Mouse (Mus musculus): Measurements from ENCODE around the gene Gabrb1. TPM values are rescaled to one million over a fixed set of nuclear protein-coding genes. Genes with fewer than 3 reads are reported as not detected.

The Gabrb1 gene
- total and polyA plus RNA-seq, 3 experiments, result 0.03 TPM; not detected in 2

DNA sequence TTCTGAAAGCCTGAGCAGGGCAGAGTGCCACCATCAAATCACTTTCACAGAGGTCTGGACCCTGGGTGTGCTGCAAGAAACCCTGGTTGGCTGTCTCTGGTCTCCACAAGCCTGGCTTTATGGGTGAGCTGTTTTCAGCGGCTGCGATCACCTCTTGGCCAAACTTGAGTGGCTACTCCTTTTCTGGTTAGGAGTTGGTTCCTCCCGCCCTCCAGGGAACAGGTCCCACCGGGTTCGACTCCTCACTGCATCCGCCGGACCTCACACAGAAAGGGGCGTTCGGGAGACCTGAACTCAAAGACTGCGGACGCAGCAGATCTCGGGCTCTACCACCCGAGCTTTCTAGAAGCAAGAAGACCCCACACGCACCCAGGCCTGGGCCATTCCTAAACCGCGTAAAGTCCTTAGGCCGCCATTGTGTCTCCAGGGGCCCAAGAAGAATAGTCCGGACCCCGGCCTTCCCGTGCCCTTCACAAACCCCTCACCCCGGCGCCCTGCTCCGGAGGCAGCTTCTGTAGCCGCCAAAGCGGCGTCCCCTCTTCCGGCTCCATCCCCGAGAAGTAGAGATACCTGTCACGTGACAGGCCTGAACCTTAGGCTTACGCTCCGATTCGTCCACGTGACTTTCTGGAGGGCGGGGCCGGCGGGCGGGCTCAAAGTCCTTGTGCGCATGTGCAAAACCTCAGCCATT lies 509.8 kb downstream of the Gabrb1 start, which contains the start of gene Commd8 (continued):
- TF ChIP-seq USF1 (IDR thresholded peaks at IDR 0.05; ENCODE audit: low read depth, low read length) (peak; percentile 98), BHLHE40 (IDR thresholded peaks at IDR 0.05; ENCODE audit: borderline replicate concordance, low read depth, low read length) (peak; percentile 90), MEF2A (IDR thresholded peaks at IDR 0.05; ENCODE audit: extremely low read depth, insufficient replicate concordance, low read depth, low read length, poor library complexity, severe bottlenecking) (no peak), CHD1 (IDR thresholded peaks at IDR 0.05; ENCODE audit: low read depth, low read length) (no peak), GABPA (IDR thresholded peaks at IDR 0.05; ENCODE audit: low read depth, low read length) (no peak), MYC (IDR thresholded peaks at IDR 0.05; ENCODE audit: low read depth, low read length) (0 out of 2 replicates have a peak, but pooled peaks have one; percentile 38), JUND (IDR thresholded peaks at IDR 0.05; ENCODE audit: low read depth, low read length) (no peak), NRF1 (IDR thresholded peaks at IDR 0.05; ENCODE audit: insufficient read depth, low read depth, low read length, poor library complexity, severe bottlenecking) (peak; percentile 72), KAT2A (conservative IDR thresholded peaks at IDR 0.05; ENCODE audit: low read depth, low read length) (no peak; the same call in 1 of the 2 replicates), MYB (IDR thresholded peaks at IDR 0.05; ENCODE audit: low read depth, low read length) (no peak), RAD21 (IDR thresholded peaks at IDR 0.05; ENCODE audit: low read depth, low read length) (no peak), MAX (IDR thresholded peaks at IDR 0.05; ENCODE audit: low read length) (peak; percentile 98), USF2 (IDR thresholded peaks at IDR 0.05; ENCODE audit: borderline replicate concordance in 1 of 2, insufficient read depth in 1 of 2, low read depth in 1 of 2, low read length in 2 of 2) (peak; percentile 93 to 98), EP300 (IDR thresholded peaks at IDR 0.05; ENCODE audit: low read depth in 1 of 2, low read length in 2 of 2) (no peak), CTCF (IDR thresholded peaks at IDR 0.05 in 2 of 3, conservative IDR thresholded peaks at IDR 0.05 in 1 of 3; ENCODE audit: control insufficient read depth in 1 of 3, insufficient read depth in 1 of 3, low read depth in 2 of 3, low read length in 3 of 3, poor library complexity in 1 of 3, severe bottlenecking in 1 of 3) (no peak), POLR2A (IDR thresholded peaks at IDR 0.05; ENCODE audit: control insufficient read depth in 1 of 2, insufficient read depth in 1 of 2, low read depth in 1 of 2, low read length in 2 of 2, poor library complexity in 1 of 2) (peak; percentile 95 to 97), NELFE (IDR thresholded peaks at IDR 0.05; ENCODE audit: low read depth, low read length) (peak; percentile 96), MXI1 (IDR thresholded peaks at IDR 0.05; ENCODE audit: low read depth, low read length) (peak; percentile 88)

DNA sequence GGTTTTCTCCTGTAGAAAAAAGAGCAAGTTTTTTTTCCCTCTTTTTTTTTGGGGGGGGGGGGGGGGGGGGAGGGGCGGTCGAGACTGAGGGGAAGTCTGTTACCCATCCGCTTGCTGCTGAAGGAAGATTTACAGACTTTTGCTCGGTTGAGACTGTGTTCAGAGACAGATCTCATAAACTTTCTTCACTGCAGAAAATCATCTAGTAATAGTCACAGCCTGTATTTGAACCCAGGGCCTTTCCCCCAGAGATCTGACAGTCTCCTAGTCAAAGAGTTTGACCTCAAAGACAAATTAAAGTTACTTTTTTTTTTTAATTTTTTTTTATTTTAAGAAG lies 510.3 kb downstream of the Gabrb1 start:
- Histone ChIP-seq H3K79me2 (ENCODE audit: control insufficient read depth, insufficient read depth, low read length, poor library complexity) (peaks cover 17% of the 10 kb centered on the region), H3K4me1 (ENCODE audit: control insufficient read depth in 1 of 2, insufficient read depth in 2 of 2, low read length in 2 of 2) (peaks cover 7 to 13% of the 10 kb centered on the region in 2 experiments), H3K27ac (ENCODE audit: control insufficient read depth, low read depth, low read length) (peak overlapping the region; percentile 60), H3K36me3 (ENCODE audit: control insufficient read depth in 1 of 2, insufficient read depth in 2 of 2, low read length in 2 of 2) (peaks cover 0 to 25% of the 10 kb centered on the region in 2 experiments; a peak in 2 of 4 replicates), H3K9ac (ENCODE audit: control insufficient read depth, low read depth, low read length, poor library complexity, severe bottlenecking) (peak overlapping the region; percentile 65), H3K9me3 (replicated peaks; ENCODE audit: insufficient read depth, low read length) (no peaks in the 10 kb centered on the region), H3K4me3 (ENCODE audit: control insufficient read depth in 1 of 2, insufficient read depth in 1 of 2, low read depth in 2 of 2, low read length in 2 of 2) (peak overlapping the region; percentile 34 to 39; a peak in 3 of 4 replicates), H3K27me3 (ENCODE audit: control insufficient read depth in 1 of 2, insufficient read depth in 2 of 2, low read length in 2 of 2) (no peaks in the 10 kb centered on the region)
- DNase-seq (ENCODE audit: low read depth, low spot score), result no peak
- TF ChIP-seq E2F4 (IDR thresholded peaks at IDR 0.05; ENCODE audit: borderline replicate concordance, low read depth, low read length), result no peak
- 0 out of 2 replicates have a peak, but pooled peaks have one; percentile 23 for TF ChIP-seq MAZ (IDR thresholded peaks at IDR 0.05; ENCODE audit: low read depth, low read length)
- peak; percentile 92 for TF ChIP-seq ZNF384 (IDR thresholded peaks at IDR 0.05; ENCODE audit: low read depth, low read length)
- TF ChIP-seq UBTF (IDR thresholded peaks at IDR 0.05; ENCODE audit: borderline replicate concordance, insufficient read depth, low read depth, low read length), result no peak
- no peak for TF ChIP-seq MYB (IDR thresholded peaks at IDR 0.05; ENCODE audit: low read depth, low read length)
- peak; percentile 7; the same call in 1 of the 2 replicates for TF ChIP-seq ZMIZ1 (IDR thresholded peaks at IDR 0.05; ENCODE audit: low read depth, low read length)
- TF ChIP-seq TBP (IDR thresholded peaks at IDR 0.05; ENCODE audit: low read depth, low read length), result no peak
- TF ChIP-seq CTCF (IDR thresholded peaks at IDR 0.05 in 2 of 3, conservative IDR thresholded peaks at IDR 0.05 in 1 of 3; ENCODE audit: control insufficient read depth in 1 of 3, insufficient read depth in 1 of 3, low read depth in 2 of 3, low read length in 3 of 3, poor library complexity in 1 of 3, severe bottlenecking in 1 of 3), result no peak

Measured in MEL (cell line).